Mouse (Mus musculus) lung, postnatal 10 days (tissue): ENCODE results near the gene Hecw2.
A peak's percentile ranks its signal among the peaks of the same experiment; 100 is the strongest.

ENCODE experiments used
- DNase-seq: peaks from one replicate; pipeline ENCODE4 v3.0.0; 2021

Hecw2 gene

GRCm38 (mm10) chr1:53823687-53824445, 371.1 kb downstream of the Hecw2 start:
- DNase-seq: peak; percentile 48

- no peak for DNase-seq
Measured at GRCm38 (mm10) chr1:53821983-53822382, 373.0 kb downstream of the Hecw2 start.

- DNase-seq: no peak
Measured at GRCm38 (mm10) chr1:53820041-53820632, 374.8 kb downstream of the Hecw2 start.

GRCm38 (mm10) chr1:53818072-53818862, 376.7 kb downstream of the Hecw2 start:
- no peak for DNase-seq

GRCm38 (mm10) chr1:53816353-53816752, 378.6 kb downstream of the Hecw2 start:
- DNase-seq: no peak

GRCm38 (mm10) chr1:53814077-53814705, 380.8 kb downstream of the Hecw2 start:
- no peak for DNase-seq

GRCm38 (mm10) chr1:53811919-53812318, 383.0 kb downstream of the Hecw2 start:
- no peak for DNase-seq

- DNase-seq: no peak
Measured at GRCm38 (mm10) chr1:53808229-53808628, 386.7 kb downstream of the Hecw2 start.

- DNase-seq: no peak
Measured at GRCm38 (mm10) chr1:53797811-53798210, 397.2 kb downstream of the Hecw2 start.

GRCm38 (mm10) chr1:53797074-53797473, 397.9 kb downstream of the Hecw2 start:
- no peak for DNase-seq

- no peak for DNase-seq
Measured at GRCm38 (mm10) chr1:53796271-53796670, 398.7 kb downstream of the Hecw2 start.

- no peak for DNase-seq
Measured at GRCm38 (mm10) chr1:53795591-53795990, 399.4 kb downstream of the Hecw2 start.

GRCm38 (mm10) chr1:53795081-53795480, 399.9 kb downstream of the Hecw2 start:
- no peak for DNase-seq

GRCm38 (mm10) chr1:53794279-53794678, 400.7 kb downstream of the Hecw2 start:
- no peak for DNase-seq

- DNase-seq: peak; percentile 20
Measured at GRCm38 (mm10) chr1:53791343-53791742, 403.6 kb downstream of the Hecw2 start.

GRCm38 (mm10) chr1:53784721-53785418, 410.1 kb downstream of the Hecw2 start, which contains the start of gene Stk17b:
Stk17b (minus strand) TSS chr1:53785224.
- peak; percentile 97 for DNase-seq

GRCm38 (mm10) chr1:53784291-53784720, 410.7 kb downstream of the Hecw2 start:
- no peak for DNase-seq

GRCm38 (mm10) chr1:53782956-53783355, 412.0 kb downstream of the Hecw2 start:
- DNase-seq: no peak

- no peak for DNase-seq
Measured at GRCm38 (mm10) chr1:53782079-53782478, 412.9 kb downstream of the Hecw2 start.

GRCm38 (mm10) chr1:53781311-53781710, 413.7 kb downstream of the Hecw2 start:
- no peak for DNase-seq

- no peak for DNase-seq
Measured at GRCm38 (mm10) chr1:53776176-53776905, 418.6 kb downstream of the Hecw2 start.

- no peak for DNase-seq
Measured at GRCm38 (mm10) chr1:53775545-53775944, 419.4 kb downstream of the Hecw2 start.
